14 mouse cellular contexts compared by ENCODE assay signal in the genomic region with DNA sequence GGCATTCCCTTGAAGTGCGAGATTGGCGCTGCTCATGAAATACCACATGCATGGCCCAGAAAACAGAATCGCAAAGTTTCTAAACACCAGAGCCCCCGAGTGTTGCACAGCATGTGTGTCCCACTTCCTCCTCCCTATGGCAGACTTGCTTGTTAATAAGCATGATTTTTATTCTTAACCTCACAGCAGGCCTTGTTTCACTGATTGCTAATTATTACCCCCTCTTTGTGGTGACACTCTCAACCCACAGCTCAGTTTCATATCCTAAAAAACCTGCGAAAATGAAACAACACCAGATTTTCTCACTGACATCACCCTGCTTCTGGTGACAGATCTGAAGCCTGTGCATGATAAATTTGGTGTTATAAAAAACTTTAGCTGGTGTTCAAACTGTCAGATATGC.
DNase-seq lines count a peak whose midpoint lies in the region; ATAC-seq and TF ChIP-seq lines count a peak whose summit lies in the region.
"Had no signal": no experiment of that assay in that cellular context is flagged by ENCODE, and none has a peak within 500 bp of the region (broad histone marks: within the 10 kb centered on the region; RNA-seq: fewer than 3 reads in every experiment).

No protein-coding gene starts in this region.

- DNase-seq in forebrain, postnatal 0 days = peak; percentile 69
- DNase-seq in layer of hippocampus, adult 9-10 months (ENCODE audit: low spot score) = peak; percentile 24
- DNase-seq in urinary bladder, adult 18-20 months (ENCODE audit: low spot score in 2 of 2) = no peak
- DNase-seq in urinary bladder, adult 2 months (ENCODE audit: low spot score) = no peak
- DNase-seq in adrenal gland, postnatal 14 days = no peak
- DNase-seq: adrenal gland, adult 2 months; cerebellum, postnatal 36 days; kidney, adult 2 months had no signal

- H3K27me3 ChIP-seq in forebrain, postnatal 0 days (ENCODE audit: insufficient read depth, low read length) = no peaks in the 10 kb centered on the region

- H3K4me3 ChIP-seq in forebrain, postnatal 0 days (ENCODE audit: low read depth, low read length) = no peak overlapping the region
- H3K4me3 ChIP-seq: erythroblast, embryonic 14.5 days; limb, embryonic 10.5 days had no signal

- no peak overlapping the region for H3K4me2 ChIP-seq in forebrain, postnatal 0 days (ENCODE audit: low read depth)

- no peaks in the 10 kb centered on the region for H3K4me1 ChIP-seq in forebrain, postnatal 0 days (ENCODE audit: insufficient read depth)

- no peak overlapping the region for H3K9ac ChIP-seq in forebrain, postnatal 0 days

- H3K9me3 ChIP-seq in forebrain, postnatal 0 days (ENCODE audit: low read length) = no peaks in the 10 kb centered on the region
- H3K9me3 ChIP-seq: limb, embryonic 10.5 days had no signal

- no peak overlapping the region for H3K27ac ChIP-seq in forebrain, postnatal 0 days (ENCODE audit: low read depth, low read length)
- H3K27ac ChIP-seq: limb, embryonic 10.5 days; stomach, postnatal 0 days had no signal

- no peaks in the 10 kb centered on the region for H3K36me3 ChIP-seq in forebrain, postnatal 0 days (ENCODE audit: insufficient read depth)
- H3K36me3 ChIP-seq: limb, embryonic 10.5 days had no signal

- WGBS in forebrain, postnatal 0 days = 43% methylated on average over 5 of the region's 5 CpGs

- TF ChIP-seq CTCF in forebrain, postnatal 0 days (IDR thresholded peaks at IDR 0.05; ENCODE audit: low read depth) = no peak

- ATAC-seq in activated CD4-positive, CD25-positive, alpha-beta regulatory T cell, adult 4 months = peak; percentile 24
- peak; percentile 94 for ATAC-seq in forebrain, postnatal 0 days
- peak; percentile 67; the same call in 1 of the 2 replicates for ATAC-seq in neutrophil, adult 5-6 weeks (ENCODE audit: extremely low read depth, insufficient number of reproducible peaks, low FRiP score, poor library complexity, severe bottlenecking)
- ATAC-seq: lung, postnatal 0 days had no signal

Comparison
In these comparisons a context has a peak if more than half of its experiments do, and no peak if none do; other contexts are left out.
1. ATAC-seq: peak in every context shown above with its lines; median percentile 94 in forebrain, postnatal 0 days; 67 in neutrophil, adult 5-6 weeks; 24 in activated CD4-positive, CD25-positive, alpha-beta regulatory T cell, adult 4 months.
2. DNase-seq: peak in forebrain, postnatal 0 days (single experiment) and layer of hippocampus, adult 9-10 months (single experiment); none in urinary bladder, adult 18-20 months (0 of 2), urinary bladder, adult 2 months (single experiment) and adrenal gland, postnatal 14 days (single experiment).